Mouse (Mus musculus): ENCODE results near the gene Tnfrsf12a. TPM values are rescaled to one million over a fixed set of nuclear protein-coding genes. Genes with fewer than 3 reads are reported as not detected.

The Tnfrsf12a gene
- polyA plus RNA-seq, 1 experiment from 2014 or later: 2.7 TPM

GRCm38 (mm10) chr17:23660117-23660875, 17.0 kb downstream of the Tnfrsf12a start, which contains the start of gene Bicdl2:
TSS of gene Bicdl2 (plus strand) at chr17:23660506.
- no peaks in the 10 kb centered on the region for H3K36me3 ChIP-seq
- 7% methylated on average over 27 of the region's 27 CpGs for WGBS
- H3K27me3 ChIP-seq (ENCODE audit: insufficient read depth, poor library complexity, severe bottlenecking): peaks cover 45% of the 10 kb centered on the region
- no peak for DNase-seq (ENCODE audit: low spot score)
- peaks cover 18% of the 10 kb centered on the region; the same call in 1 of the 2 replicates for H3K4me1 ChIP-seq (replicated peaks)
- no peaks in the 10 kb centered on the region for H3K9me3 ChIP-seq
- H3K4me3 ChIP-seq: peak within 1 kb of the TSS; percentile 32
- H3K27ac ChIP-seq: no peak within 1 kb of the TSS

GRCm38 (mm10) chr17:23658450-23658849, 18.8 kb downstream of the Tnfrsf12a start:
- no peaks in the 10 kb centered on the region for H3K9me3 ChIP-seq
- peaks cover 45% of the 10 kb centered on the region for H3K27me3 ChIP-seq (ENCODE audit: insufficient read depth, poor library complexity, severe bottlenecking)
- H3K27ac ChIP-seq: no peak overlapping the region
- H3K4me3 ChIP-seq: no peak overlapping the region
- H3K4me1 ChIP-seq (replicated peaks): peaks cover 13% of the 10 kb centered on the region; the same call in 1 of the 2 replicates
- no peaks in the 10 kb centered on the region for H3K36me3 ChIP-seq
- WGBS: 89% methylated on average over 3 of the region's 3 CpGs
- no peak for DNase-seq (ENCODE audit: low spot score)

- WGBS: 72% methylated on average over 2 of the region's 2 CpGs
- no peak overlapping the region for H3K27ac ChIP-seq
These were observed 22.9 kb downstream of the Tnfrsf12a start for GRCm38 (mm10) chr17:23654410-23654809.

GRCm38 (mm10) chr17:23654001-23654400, 23.3 kb downstream of the Tnfrsf12a start:
- H3K4me1 ChIP-seq (replicated peaks): no peaks in the 10 kb centered on the region
- WGBS: 64% methylated on average over 6 of the region's 6 CpGs
- no peak for DNase-seq (ENCODE audit: low spot score)
- no peak overlapping the region for H3K27ac ChIP-seq
- no peaks in the 10 kb centered on the region for H3K9me3 ChIP-seq
- H3K27me3 ChIP-seq (ENCODE audit: insufficient read depth, poor library complexity, severe bottlenecking): peaks cover 2% of the 10 kb centered on the region; the same call in 1 of the 2 replicates
- no peaks in the 10 kb centered on the region for H3K36me3 ChIP-seq
- no peak overlapping the region for H3K4me3 ChIP-seq

More at GRCm38 (mm10) chr17:23654410-23654809, 22.9 kb downstream of the Tnfrsf12a start:
- no peaks in the 10 kb centered on the region for H3K4me1 ChIP-seq (replicated peaks)
- no peaks in the 10 kb centered on the region for H3K9me3 ChIP-seq
- peaks cover 6% of the 10 kb centered on the region; the same call in 1 of the 2 replicates for H3K27me3 ChIP-seq (ENCODE audit: insufficient read depth, poor library complexity, severe bottlenecking)
- H3K36me3 ChIP-seq: no peaks in the 10 kb centered on the region
- no peak for DNase-seq (ENCODE audit: low spot score)
- no peak overlapping the region for H3K4me3 ChIP-seq

- Histone ChIP-seq H3K9me3 (no peaks in the 10 kb centered on the region), H3K27me3 (ENCODE audit: insufficient read depth, poor library complexity, severe bottlenecking) (no peaks in the 10 kb centered on the region), H3K4me3 (no peak overlapping the region), H3K36me3 (no peaks in the 10 kb centered on the region), H3K27ac (no peak overlapping the region), H3K4me1 (replicated peaks) (no peaks in the 10 kb centered on the region)
- no peak for DNase-seq (ENCODE audit: low spot score)
- WGBS: 75% methylated on average over 2 of the region's 2 CpGs
These were observed 23.9 kb downstream of the Tnfrsf12a start for GRCm38 (mm10) chr17:23653324-23653723.

- Histone ChIP-seq H3K27me3 (ENCODE audit: insufficient read depth, poor library complexity, severe bottlenecking) (peaks cover 6% of the 10 kb centered on the region; the same call in 1 of the 2 replicates), H3K4me1 (replicated peaks) (no peaks in the 10 kb centered on the region), H3K4me3 (no peak overlapping the region), H3K27ac (no peak overlapping the region), H3K36me3 (no peaks in the 10 kb centered on the region), H3K9me3 (no peaks in the 10 kb centered on the region)
- no peak for DNase-seq (ENCODE audit: low spot score)
- 85% methylated on average over 6 of the region's 6 CpGs for WGBS
These were observed 25.9 kb downstream of the Tnfrsf12a start for GRCm38 (mm10) chr17:23651363-23651762.

GRCm38 (mm10) chr17:23645894-23646293, 31.4 kb downstream of the Tnfrsf12a start:
- no peaks in the 10 kb centered on the region for H3K36me3 ChIP-seq
- no peak for DNase-seq (ENCODE audit: low spot score)
- no peak overlapping the region for H3K4me3 ChIP-seq
- H3K4me1 ChIP-seq (replicated peaks): peaks cover 13% of the 10 kb centered on the region
- no peak overlapping the region for H3K27ac ChIP-seq
- 27% methylated on average over 10 of the region's 10 CpGs for WGBS
- no peaks in the 10 kb centered on the region; the same call in 1 of the 2 replicates for H3K9me3 ChIP-seq
- H3K27me3 ChIP-seq (ENCODE audit: insufficient read depth, poor library complexity, severe bottlenecking): peaks cover 43% of the 10 kb centered on the region

- Histone ChIP-seq H3K36me3 (no peaks in the 10 kb centered on the region), H3K27me3 (ENCODE audit: insufficient read depth, poor library complexity, severe bottlenecking) (peaks cover 43% of the 10 kb centered on the region), H3K4me3 (peak within 1 kb of the TSS; percentile 60), H3K4me1 (replicated peaks) (peaks cover 13% of the 10 kb centered on the region), H3K27ac (peak within 1 kb of the TSS; percentile 66), H3K9me3 (no peaks in the 10 kb centered on the region; the same call in 1 of the 2 replicates)
- WGBS: under 1% methylated on average over 58 of the region's 58 CpGs
- peak; percentile 56 for DNase-seq (ENCODE audit: low spot score)
These were observed 32.4 kb downstream of the Tnfrsf12a start, which contains the start of gene Mmp25 for GRCm38 (mm10) chr17:23644613-23645495. TSS of gene Mmp25 (minus strand) at chr17:23645277.

- Histone ChIP-seq H3K27ac (no peak overlapping the region), H3K4me1 (replicated peaks) (peaks cover 14% of the 10 kb centered on the region), H3K9me3 (no peaks in the 10 kb centered on the region), H3K4me3 (no peak overlapping the region), H3K36me3 (no peaks in the 10 kb centered on the region), H3K27me3 (ENCODE audit: insufficient read depth, poor library complexity, severe bottlenecking) (no peaks in the 10 kb centered on the region; the same call in 1 of the 2 replicates)
- 86% methylated on average over 8 of the region's 8 CpGs for WGBS
- no peak for DNase-seq (ENCODE audit: low spot score)
These were observed 46.0 kb downstream of the Tnfrsf12a start for GRCm38 (mm10) chr17:23631241-23631640.

GRCm38 (mm10) chr17:23630195-23631020, 46.9 kb downstream of the Tnfrsf12a start:
- H3K27me3 ChIP-seq (ENCODE audit: insufficient read depth, poor library complexity, severe bottlenecking): no peaks in the 10 kb centered on the region; the same call in 1 of the 2 replicates
- peak; percentile 83 for DNase-seq (ENCODE audit: low spot score)
- H3K4me3 ChIP-seq: peak overlapping the region; percentile 36
- peaks cover 14% of the 10 kb centered on the region for H3K4me1 ChIP-seq (replicated peaks)
- H3K27ac ChIP-seq: no peak overlapping the region
- H3K9me3 ChIP-seq: no peaks in the 10 kb centered on the region
- no peaks in the 10 kb centered on the region for H3K36me3 ChIP-seq
- WGBS: 17% methylated on average over 22 of the region's 22 CpGs

- Histone ChIP-seq H3K27me3 (ENCODE audit: insufficient read depth, poor library complexity, severe bottlenecking) (no peaks in the 10 kb centered on the region; the same call in 1 of the 2 replicates), H3K36me3 (no peaks in the 10 kb centered on the region), H3K27ac (no peak overlapping the region), H3K4me3 (no peak overlapping the region), H3K4me1 (replicated peaks) (peaks cover 14% of the 10 kb centered on the region), H3K9me3 (no peaks in the 10 kb centered on the region)
- no peak for DNase-seq (ENCODE audit: low spot score)
- WGBS: 42% methylated on average over 7 of the region's 7 CpGs
These were observed 49.5 kb downstream of the Tnfrsf12a start for GRCm38 (mm10) chr17:23627813-23628212.

All from hindbrain, embryonic 10.5 days (tissue).